ENCODE assay signal across 12 mouse cellular contexts in the genomic region with DNA sequence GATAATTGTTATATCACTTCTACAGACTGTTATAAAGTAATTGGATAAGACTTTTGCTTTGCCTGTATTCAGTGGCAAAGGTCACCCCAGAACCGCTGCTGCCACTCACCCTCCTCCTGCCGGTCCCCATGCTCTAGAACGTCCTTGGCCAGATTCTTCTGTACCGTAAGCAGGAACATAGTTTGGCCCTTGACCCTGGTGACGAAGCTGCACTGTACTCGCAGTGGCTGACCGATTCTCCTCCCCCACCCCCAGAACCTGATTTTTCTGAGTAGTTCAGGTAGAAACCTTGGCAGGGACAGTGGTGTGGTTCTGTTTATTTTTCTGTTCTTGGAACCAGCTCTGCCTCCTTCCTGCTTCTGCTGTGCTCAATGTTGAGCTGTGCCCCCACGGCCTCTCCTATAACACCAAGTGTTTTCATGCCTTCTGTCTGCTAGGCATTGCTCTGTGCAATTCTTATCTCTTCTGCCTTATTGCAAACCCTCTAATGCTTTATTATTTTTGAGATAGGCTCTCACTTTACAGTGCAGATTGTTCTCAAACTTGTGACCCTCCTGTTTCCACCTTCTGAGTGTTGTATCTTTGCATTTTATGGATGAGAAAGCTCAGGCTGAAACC. TPM values are rescaled to one million over a fixed set of nuclear protein-coding genes. Genes with fewer than 3 reads are reported as not detected.
DNase-seq lines count a peak whose midpoint lies in the region; ATAC-seq and TF ChIP-seq lines count a peak whose summit lies in the region.
"Had no signal": no experiment of that assay in that cellular context is flagged by ENCODE, and none has a peak within 500 bp of the region (broad histone marks: within the 10 kb centered on the region; RNA-seq: fewer than 3 reads in every experiment).

No protein-coding gene starts in this region.

- no peak overlapping the region for H3K9ac ChIP-seq in forebrain, embryonic 11.5 days (ENCODE audit: low read length)

- no peak for TF ChIP-seq CTCF in gastrocnemius, adult 2 months (IDR thresholded peaks at IDR 0.05)

- ATAC-seq in forebrain, embryonic 11.5 days (replicated peaks; ENCODE audit: low FRiP score) = no peak

- no peaks in the 10 kb centered on the region; the same call in 1 of the 2 replicates for H3K36me3 ChIP-seq in embryonic facial prominence, embryonic 10.5 days (replicated peaks)
- H3K36me3 ChIP-seq in forebrain, embryonic 11.5 days (ENCODE audit: control insufficient read depth, insufficient read depth, low read length) = no peaks in the 10 kb centered on the region
- H3K36me3 ChIP-seq: midbrain, embryonic 10.5 days had no signal

- intact Hi-C loops in gastrocnemius, adult 2 months (cut with DNase I) = no loop called here

- DNase-seq in gastrocnemius, adult 2 months = no peak
- DNase-seq in gastrocnemius, postnatal 4 days (ENCODE audit: low spot score in 2 of 2) = no peak
- DNase-seq in embryonic facial prominence, embryonic 10.5 days (ENCODE audit: low spot score) = no peak
- peak; percentile 89 to 96 for DNase-seq in kidney, postnatal 36 days
- peak; percentile 83 for DNase-seq in lung, postnatal 36 days
- no peak for DNase-seq in embryo, embryonic 10 days (ENCODE audit: low spot score)
- no peak for DNase-seq in cerebellum, adult 9-11 months
- DNase-seq in forebrain, embryonic 11.5 days (ENCODE audit: low spot score) = no peak
- DNase-seq: cerebellum, postnatal 36 days; thymus, postnatal 25 days had no signal

- WGBS in embryonic facial prominence, embryonic 10.5 days = 61% methylated on average over 8 of the region's 8 CpGs
- 84% methylated on average over 8 of the region's 8 CpGs for WGBS in forebrain, embryonic 11.5 days

- H3K4me2 ChIP-seq in forebrain, embryonic 11.5 days (ENCODE audit: low read depth, low read length, severe bottlenecking) = no peak overlapping the region

- H3K27ac ChIP-seq in gastrocnemius, adult 2 months = peak overlapping the region; percentile 76; the same call in 1 of the 2 replicates
- H3K27ac ChIP-seq in embryonic facial prominence, embryonic 10.5 days (replicated peaks) = 0 out of 2 replicates have a peak overlapping the region, but pooled peaks have one; percentile 25
- no peak overlapping the region; the same call in 1 of the 2 replicates for H3K27ac ChIP-seq in forebrain, embryonic 11.5 days (ENCODE audit: low read depth, low read length)

- no peaks in the 10 kb centered on the region for H3K27me3 ChIP-seq in embryonic facial prominence, embryonic 10.5 days (replicated peaks; ENCODE audit: low read depth, poor library complexity, severe bottlenecking)
- H3K27me3 ChIP-seq in forebrain, embryonic 11.5 days (ENCODE audit: control insufficient read depth, insufficient read depth, low read length) = no peaks in the 10 kb centered on the region

- H3K4me3 ChIP-seq in gastrocnemius, adult 2 months = no peak overlapping the region
- H3K4me3 ChIP-seq in embryonic facial prominence, embryonic 10.5 days = no peak overlapping the region
- no peak overlapping the region for H3K4me3 ChIP-seq in forebrain, embryonic 11.5 days (ENCODE audit: low read depth, low read length)
- H3K4me3 ChIP-seq: midbrain, embryonic 10.5 days had no signal

- H3K9me3 ChIP-seq in embryonic facial prominence, embryonic 10.5 days = no peaks in the 10 kb centered on the region
- H3K9me3 ChIP-seq in forebrain, embryonic 11.5 days (ENCODE audit: control insufficient read depth, low read length) = no peaks in the 10 kb centered on the region
- H3K9me3 ChIP-seq: midbrain, embryonic 10.5 days had no signal

- peaks cover 61% of the 10 kb centered on the region for H3K4me1 ChIP-seq in embryonic facial prominence, embryonic 10.5 days
- H3K4me1 ChIP-seq in forebrain, embryonic 11.5 days (replicated peaks; ENCODE audit: control insufficient read depth, insufficient read depth, low read length) = peaks cover 12% of the 10 kb centered on the region

RNA-seq across cellular contexts. Expression of a gene that starts 7.0 kb away (rescaled TPM):
- total RNA-seq in gastrocnemius, adult 2 months (2021) = 10 to 100 TPM in 1 of 2 experiments, 1 to 10 TPM in 1; 6.0 to 11.0 TPM
- 10 to 100 TPM; 48.6 to 48.8 TPM for total RNA-seq in gastrocnemius, postnatal 4 days (2021)
- 20.4 and 22.5 TPM in 2 replicates for polyA plus RNA-seq in embryonic facial prominence, embryonic 10.5 days (2016; fragmentation: Nextera tagmentation; extraction: Ambion mirVana)
- 23.2 and 27.2 TPM in 2 replicates for polyA plus RNA-seq in forebrain, embryonic 11.5 days (2014; fragmentation: Nextera tagmentation; extraction: Ambion mirVana)

RNA-seq across cellular contexts. Expression of a gene that starts 33.4 kb away (rescaled TPM):
- not detected for total RNA-seq in gastrocnemius, adult 2 months (2021)
- not detected for total RNA-seq in gastrocnemius, postnatal 4 days (2021)
- polyA plus RNA-seq in embryonic facial prominence, embryonic 10.5 days (2016; fragmentation: Nextera tagmentation; extraction: Ambion mirVana) = not detected in 2 replicates
- polyA plus RNA-seq in forebrain, embryonic 11.5 days (2014; fragmentation: Nextera tagmentation; extraction: Ambion mirVana) = not detected in 2 replicates
- polyA plus RNA-seq: large intestine, adult 2 months; midbrain, embryonic 10.5 days had no signal

Comparison
In these comparisons a context has a peak if more than half of its experiments do, and no peak if none do; other contexts are left out.
1. RNA of a gene that starts 7.0 kb away (total RNA-seq): 48.6 to 48.8 TPM in gastrocnemius, postnatal 4 days; 6.0 to 11.0 TPM in gastrocnemius, adult 2 months; every median in the first group is over 4 times any median in the second.
2. DNase-seq: peak in kidney, postnatal 36 days (2 of 2) and lung, postnatal 36 days (single experiment); none in gastrocnemius, adult 2 months (single experiment), gastrocnemius, postnatal 4 days (0 of 2), embryonic facial prominence, embryonic 10.5 days (single experiment), embryo, embryonic 10 days (single experiment), cerebellum, adult 9-11 months (single experiment) and forebrain, embryonic 11.5 days (single experiment).